Mouse (Mus musculus): Measurements from ENCODE around the gene Rbm39.
"Not testable (repeated sequence)": the region's sequence is repeated elsewhere in the genome, so short reads cannot be mapped to it uniquely, and the experiment has no call there.

Rbm39 gene

GRCm38 (mm10) chr2:156180094-156180821 is at the start of gene Rbm39:
Gene Rbm39, minus strand, starts transcription at chr2:156180238.
- peak; percentile 100 for DNase-seq (ENCODE audit: low read depth)

- no peak for DNase-seq (ENCODE audit: low read depth)
Measured at GRCm38 (mm10) chr2:156229171-156229570, 49.1 kb upstream of the Rbm39 start.

- DNase-seq (ENCODE audit: low read depth) = no peak
Measured at GRCm38 (mm10) chr2:156227689-156228088, 47.7 kb upstream of the Rbm39 start.

- no peak for DNase-seq (ENCODE audit: low read depth)
Measured at GRCm38 (mm10) chr2:156224043-156224442, 44.0 kb upstream of the Rbm39 start.

- no peak for DNase-seq (ENCODE audit: low read depth)
Measured at GRCm38 (mm10) chr2:156222100-156222499, 42.1 kb upstream of the Rbm39 start.

- DNase-seq (ENCODE audit: low read depth) = no peak
Measured at GRCm38 (mm10) chr2:156217786-156218185, 37.7 kb upstream of the Rbm39 start.

GRCm38 (mm10) chr2:156203917-156204316 is 23.9 kb upstream of the Rbm39 start:
- DNase-seq (ENCODE audit: low read depth) = no peak

- no peak for DNase-seq (ENCODE audit: low read depth)
Measured at GRCm38 (mm10) chr2:156202848-156203437, 22.9 kb upstream of the Rbm39 start.

GRCm38 (mm10) chr2:156201486-156201885 is 21.4 kb upstream of the Rbm39 start:
- DNase-seq (ENCODE audit: low read depth) = no peak

GRCm38 (mm10) chr2:156199944-156200343 is 19.9 kb upstream of the Rbm39 start:
- DNase-seq (ENCODE audit: low read depth) = no peak

GRCm38 (mm10) chr2:156197129-156197911 is 17.3 kb upstream of the Rbm39 start:
- no peak for DNase-seq (ENCODE audit: low read depth)

- peak; percentile 87 for DNase-seq (ENCODE audit: low read depth)
Measured at GRCm38 (mm10) chr2:156196302-156197128, 16.5 kb upstream of the Rbm39 start, which contains the start of gene Phf20. Gene Phf20, plus strand, starts transcription at chr2:156196466.

GRCm38 (mm10) chr2:156194571-156194970 is 14.5 kb upstream of the Rbm39 start:
- DNase-seq (ENCODE audit: low read depth) = no peak

- no peak for DNase-seq (ENCODE audit: low read depth)
Measured at GRCm38 (mm10) chr2:156193066-156193862, 13.2 kb upstream of the Rbm39 start.

- no peak for DNase-seq (ENCODE audit: low read depth)
Measured at GRCm38 (mm10) chr2:156192068-156192467, 12.0 kb upstream of the Rbm39 start.

- DNase-seq (ENCODE audit: low read depth) = no peak
Measured at GRCm38 (mm10) chr2:156191540-156191939, 11.5 kb upstream of the Rbm39 start.

- no peak for DNase-seq (ENCODE audit: low read depth)
Measured at GRCm38 (mm10) chr2:156190004-156190896, 10.2 kb upstream of the Rbm39 start.

- not testable (repeated sequence) for DNase-seq (ENCODE audit: low read depth)
Measured at GRCm38 (mm10) chr2:156189241-156189640, 9.2 kb upstream of the Rbm39 start.

GRCm38 (mm10) chr2:156181592-156181991 is 1.6 kb upstream of the Rbm39 start:
- DNase-seq (ENCODE audit: low read depth) = no peak

Data from c-Kit-positive CD71-negative TER-119-negative erythroid progenitor cells, embryonic 14.5 days (primary cell).